Mouse (Mus musculus) midbrain, embryonic 11.5 days (tissue): ENCODE measurements around the gene Kdm2b. TPM values are rescaled to one million over a fixed set of nuclear protein-coding genes. Genes with fewer than 3 reads are reported as not detected.

Experiments
- ATAC-seq: fragments of 200-750 bp; cut with Nextera tagmentation; 2 replicates; pipeline ENCODE4 v1.8.0; 2017; ENCODE audit warnings: moderate TSS enrichment, moderate library complexity; ENCODE audit not compliant: low FRiP score
- DNase-seq: peaks from one replicate; pipeline ENCODE4 v3.0.0; 2015; ENCODE audit warnings: low spot score; ENCODE audit errors: missing footprints
- H3K27ac ChIP-seq: fragments of 300-500 bp; sonication (generic); 2 replicates; pipeline ENCODE4 v1.5.1; 2014; ENCODE audit warnings: low read depth, low read length
- H3K27me3 ChIP-seq: fragments of 300-500 bp; sonication (generic); 2 replicates; pipeline ENCODE4 v1.6.1; 2014; ENCODE audit warnings: mild to moderate bottlenecking, low read length, moderate library complexity, mixed read lengths; ENCODE audit not compliant: control insufficient read depth, insufficient read depth
- H3K36me3 ChIP-seq: fragments of 300-500 bp; sonication (generic); 2 replicates; pipeline ENCODE4 v1.6.1; 2014; ENCODE audit warnings: mild to moderate bottlenecking, low read length, moderate library complexity, mixed read lengths; ENCODE audit not compliant: control insufficient read depth, insufficient read depth
- H3K4me1 ChIP-seq: fragments of 300-500 bp; sonication (generic); 2 replicates; pipeline ENCODE4 v1.6.1; 2014; ENCODE audit warnings: low read length; ENCODE audit not compliant: control insufficient read depth, insufficient read depth
- H3K4me2 ChIP-seq: fragments of 300-500 bp; sonication (generic); 2 replicates; pipeline ENCODE4 v1.6.1; 2014; ENCODE audit warnings: mild to moderate bottlenecking, moderate library complexity
- H3K4me3 ChIP-seq: fragments of 300-500 bp; sonication (generic); 2 replicates; pipeline ENCODE4 v1.5.1; 2014; ENCODE audit warnings: low read depth, low read length
- H3K9ac ChIP-seq: fragments of 300-500 bp; sonication (generic); 2 replicates; pipeline ENCODE4 v1.6.1; 2014; ENCODE audit warnings: low read length
- H3K9me3 ChIP-seq: fragments of 300-500 bp; sonication (generic); 2 replicates; pipeline ENCODE4 v1.6.1; 2016; ENCODE audit warnings: low read length; ENCODE audit not compliant: control insufficient read depth
- WGBS: fragments of 180-500 bp; shearing (Covaris S2); extraction: QIAGEN DNeasy Blood & Tissue Kit; methylation state at CpG from one replicate; pipeline ENCODE4 v1.1.7; 2014; 5-methylcytosine and 5-hydroxymethylcytosine counted together
- polyA plus RNA-seq: library from polyadenylated mRNA; unstranded; fragments of >200 nt; fragmentation: Nextera tagmentation; extraction: Ambion mirVana; gene quantifications from 2 replicates; pipeline ENCODE4 v1.2.1, GENCODE M21; 2014

Kdm2b gene
- polyA plus RNA-seq, 1 experiment from 2014 or later: 62.4 TPM

GRCm38 (mm10) chr5:122820777-122821523 is 168.7 kb downstream of the Kdm2b start, which contains the start of gene Anapc5:
Gene Anapc5 (minus strand): TSS chr5:122821339.
- Histone ChIP-seq H3K9ac (peak within 1 kb of the TSS; percentile 89), H3K4me3 (peak within 1 kb of the TSS; percentile 85), H3K4me2 (peak within 1 kb of the TSS; percentile 63), H3K27me3 (no peaks in the 10 kb centered on the region), H3K36me3 (peaks cover 19% of the 10 kb centered on the region), H3K27ac (peak within 1 kb of the TSS; percentile 93), H3K9me3 (no peaks in the 10 kb centered on the region), H3K4me1 (peaks cover 4% of the 10 kb centered on the region; the same call in 1 of the 2 replicates)
- ATAC-seq (peak; percentile 100), DNase-seq (peak; percentile 98)
- under 1% methylated on average over 55 of the region's 55 CpGs for WGBS

Other genes with a start within 250 kb of the Kdm2b start
- gene Camkk2, start 210.4 kb downstream of the Kdm2b start, polyA plus RNA-seq: 18.5 and 18.6 TPM in 2 replicates
- 497 and 528 TPM in 2 replicates for gene Anapc5, start 168.5 kb downstream of the Kdm2b start, polyA plus RNA-seq
- gene Rnf34, start 139.8 kb downstream of the Kdm2b start, polyA plus RNA-seq: 54.9 and 65.9 TPM in 2 replicates
- gene Orai1, start 25.3 kb upstream of the Kdm2b start, polyA plus RNA-seq: 8.2 and 10.5 TPM in 2 replicates
- not detected in 2 replicates for gene Morn3, start 57.2 kb upstream of the Kdm2b start, polyA plus RNA-seq
- 7.6 and 7.9 TPM in 2 replicates for gene Tmem120b, start 78.6 kb upstream of the Kdm2b start, polyA plus RNA-seq
- 1.6 TPM in 2 replicates for gene Rhof, start 142.9 kb upstream of the Kdm2b start, polyA plus RNA-seq
- gene Setd1b, start 152.4 kb upstream of the Kdm2b start, polyA plus RNA-seq: 9.8 and 10.0 TPM in 2 replicates
- 59.6 and 60.7 TPM in 2 replicates for gene Psmd9, start 179.6 kb upstream of the Kdm2b start, polyA plus RNA-seq
- gene Hpd, start 192.9 kb upstream of the Kdm2b start, polyA plus RNA-seq: not detected in 2 replicates